Mouse (Mus musculus): ENCODE measurements around the gene Sall1.

Gene Sall1

DNA sequence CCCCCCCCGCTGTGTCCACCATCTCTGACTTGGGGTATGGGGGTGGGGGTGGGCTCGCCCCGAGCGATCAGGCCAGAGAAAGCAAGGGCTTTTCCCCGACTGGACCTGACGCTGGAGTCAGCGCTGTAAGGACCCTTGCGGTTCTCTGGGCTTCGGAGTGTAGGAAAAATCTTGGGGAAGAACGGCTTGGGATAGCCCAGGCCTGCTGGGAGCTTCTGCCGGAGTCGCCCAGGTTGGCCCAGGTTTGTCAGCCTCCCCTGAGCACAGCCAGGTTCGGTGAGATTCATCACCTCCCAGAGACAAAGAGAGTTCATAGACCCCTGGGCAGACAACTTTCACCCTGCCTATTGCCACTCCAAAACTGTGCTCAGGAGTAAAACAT, 17.8 kb downstream of the Sall1 start:
- H3K27me3 ChIP-seq (ENCODE audit: insufficient read depth, low read length) = no peaks in the 10 kb centered on the region
- TF ChIP-seq NANOG (IDR thresholded peaks at IDR 0.05; ENCODE audit: borderline replicate concordance, low read length) = peak; percentile 42; the same call in 1 of the 2 replicates
- TF ChIP-seq CTCF (conservative IDR thresholded peaks at IDR 0.05; ENCODE audit: low read length) = no peak
- peaks cover 53% of the 10 kb centered on the region for H3K36me3 ChIP-seq (ENCODE audit: insufficient read depth, low read length)
- H3K4me3 ChIP-seq (replicated peaks; ENCODE audit: low read length) = peak overlapping the region; percentile 75
- H3K9me3 ChIP-seq (ENCODE audit: low read length) = no peaks in the 10 kb centered on the region
- H3K4me1 ChIP-seq (replicated peaks; ENCODE audit: low read depth, low read length) = peaks cover 93% of the 10 kb centered on the region

DNA sequence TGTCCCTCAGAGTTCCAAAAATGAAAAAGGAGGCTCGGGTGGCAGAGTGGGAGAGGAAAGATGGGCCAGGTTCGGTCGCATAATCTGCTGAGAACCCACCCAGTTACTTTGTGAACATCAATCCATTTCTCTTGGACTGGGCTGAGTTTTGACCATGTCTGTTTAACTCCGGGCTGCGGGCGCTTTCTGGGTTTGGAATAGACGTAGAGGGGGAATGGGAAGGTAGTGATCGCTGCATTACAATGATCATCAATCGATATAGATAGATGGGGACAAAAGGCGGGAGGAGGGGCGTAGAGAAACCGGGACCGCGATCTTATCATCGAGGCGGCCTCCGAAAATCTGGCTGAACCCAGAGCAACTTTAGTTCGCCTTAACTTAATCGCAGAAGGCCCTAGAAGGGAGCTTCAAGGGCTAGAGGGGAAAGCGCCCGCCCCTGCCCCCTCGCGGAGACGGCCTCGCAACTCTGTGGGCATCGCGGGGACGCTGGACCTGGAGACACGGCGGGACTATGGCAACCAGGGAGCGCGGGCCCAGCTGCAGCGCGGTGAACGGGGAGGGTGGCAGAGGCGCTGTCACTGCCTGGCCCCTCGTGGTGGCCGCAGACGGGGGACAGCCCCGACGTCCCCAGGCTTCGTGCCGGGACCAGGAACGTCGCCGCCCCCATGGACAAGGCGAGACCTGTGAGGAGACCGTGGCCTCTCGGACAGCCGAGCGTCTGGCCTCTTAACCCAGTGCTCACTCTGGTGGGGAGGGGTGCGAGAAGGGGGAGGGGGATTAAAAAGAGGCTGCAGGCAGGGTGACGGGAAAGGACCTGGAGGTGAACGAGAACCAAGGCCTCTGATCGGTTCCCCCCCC, 18.5 kb downstream of the Sall1 start:
- H3K4me1 ChIP-seq (replicated peaks; ENCODE audit: low read depth, low read length) = peaks cover 93% of the 10 kb centered on the region
- H3K27me3 ChIP-seq (ENCODE audit: insufficient read depth, low read length) = no peaks in the 10 kb centered on the region
- H3K4me3 ChIP-seq (replicated peaks; ENCODE audit: low read length) = peak overlapping the region; percentile 75
- H3K36me3 ChIP-seq (ENCODE audit: insufficient read depth, low read length) = peaks cover 47% of the 10 kb centered on the region
- TF ChIP-seq POU5F1 (IDR thresholded peaks at IDR 0.05; ENCODE audit: borderline replicate concordance, low read length) (no peak; the same call in 1 of the 2 replicates), NANOG (IDR thresholded peaks at IDR 0.05; ENCODE audit: borderline replicate concordance, low read length) (peak; percentile 44; the same call in 1 of the 2 replicates)
- H3K9me3 ChIP-seq (ENCODE audit: low read length) = no peaks in the 10 kb centered on the region

DNA sequence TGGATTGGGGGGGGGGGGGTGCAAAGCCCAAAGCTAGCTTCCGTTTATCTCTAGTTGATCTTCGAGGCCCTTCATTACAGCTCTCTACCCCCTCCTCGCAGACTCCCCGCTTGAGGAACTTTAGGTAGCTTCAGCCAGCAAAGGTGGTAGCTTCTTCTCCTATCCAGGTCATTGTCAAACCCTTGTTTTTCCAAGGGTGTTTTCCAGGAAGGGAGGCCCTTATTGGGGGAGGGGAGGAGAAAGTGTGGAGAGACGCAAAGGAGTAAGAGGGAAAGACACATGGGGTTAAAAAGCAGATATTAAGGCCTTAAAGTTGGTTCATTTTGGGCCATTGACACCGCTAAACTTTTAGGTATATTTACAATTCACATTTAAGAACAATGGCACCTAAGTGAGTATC, 19.2 kb downstream of the Sall1 start:
- Histone ChIP-seq H3K4me3 (replicated peaks; ENCODE audit: low read length) (peak overlapping the region; percentile 75), H3K36me3 (ENCODE audit: insufficient read depth, low read length) (peaks cover 40% of the 10 kb centered on the region), H3K9me3 (ENCODE audit: low read length) (no peaks in the 10 kb centered on the region), H3K27me3 (ENCODE audit: insufficient read depth, low read length) (no peaks in the 10 kb centered on the region), H3K4me1 (replicated peaks; ENCODE audit: low read depth, low read length) (peaks cover 93% of the 10 kb centered on the region)
- TF ChIP-seq NANOG (IDR thresholded peaks at IDR 0.05; ENCODE audit: borderline replicate concordance, low read length) (no peak), CTCF (conservative IDR thresholded peaks at IDR 0.05; ENCODE audit: low read length) (no peak), POU5F1 (IDR thresholded peaks at IDR 0.05; ENCODE audit: borderline replicate concordance, low read length) (no peak)

DNA sequence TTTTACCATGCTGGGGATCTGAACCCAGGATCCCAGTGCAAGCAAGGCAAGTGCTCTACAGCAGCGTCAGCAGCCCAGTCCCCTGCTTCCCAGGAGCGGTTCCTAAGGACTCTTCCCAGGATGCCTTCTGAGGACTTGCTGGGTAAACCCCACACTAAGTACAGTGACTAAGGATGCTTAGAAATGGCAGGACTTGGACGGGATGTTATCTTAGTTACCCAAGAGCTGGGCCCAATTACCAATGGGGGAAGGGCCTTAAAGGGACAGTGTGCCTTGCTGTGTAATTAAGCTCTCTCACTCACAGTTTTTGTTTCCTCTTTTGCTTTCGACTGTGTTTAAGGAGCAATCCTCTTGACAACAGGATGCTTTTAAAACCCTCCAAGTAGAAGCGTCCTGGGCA, 22.8 kb downstream of the Sall1 start:
- no peak for TF ChIP-seq NANOG (IDR thresholded peaks at IDR 0.05; ENCODE audit: borderline replicate concordance, low read length)
- TF ChIP-seq POU5F1 (IDR thresholded peaks at IDR 0.05; ENCODE audit: borderline replicate concordance, low read length) = no peak
- no peak for TF ChIP-seq CTCF (conservative IDR thresholded peaks at IDR 0.05; ENCODE audit: low read length)
- Histone ChIP-seq H3K9me3 (ENCODE audit: low read length) (no peaks in the 10 kb centered on the region), H3K27me3 (ENCODE audit: insufficient read depth, low read length) (no peaks in the 10 kb centered on the region), H3K4me1 (replicated peaks; ENCODE audit: low read depth, low read length) (peaks cover 92% of the 10 kb centered on the region), H3K36me3 (ENCODE audit: insufficient read depth, low read length) (peaks cover 6% of the 10 kb centered on the region; the same call in 1 of the 2 replicates), H3K4me3 (replicated peaks; ENCODE audit: low read length) (no peak overlapping the region; the same call in 1 of the 2 replicates)

DNA sequence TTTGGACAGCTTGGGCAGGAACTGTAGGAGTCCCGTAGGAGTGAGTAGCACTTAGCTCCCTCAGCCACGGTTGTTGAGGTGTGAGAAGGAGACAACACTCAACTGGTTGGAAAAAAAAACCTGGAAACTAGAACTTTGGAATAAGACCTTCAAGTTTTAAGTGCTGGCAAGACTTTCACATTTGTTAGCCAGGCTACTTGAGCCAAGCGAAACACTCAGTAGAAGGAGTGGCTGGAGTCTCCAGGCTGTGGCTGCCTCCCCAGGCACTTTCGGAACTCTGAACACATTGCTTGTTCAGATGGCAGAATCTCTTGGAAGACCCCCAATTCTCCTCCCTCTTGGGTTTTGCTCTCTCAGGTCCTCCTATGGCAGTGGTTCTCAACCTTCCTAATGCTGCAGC, 26.1 kb downstream of the Sall1 start:
- Histone ChIP-seq H3K4me1 (replicated peaks; ENCODE audit: low read depth, low read length) (peaks cover 94% of the 10 kb centered on the region), H3K27me3 (ENCODE audit: insufficient read depth, low read length) (no peaks in the 10 kb centered on the region), H3K4me3 (replicated peaks; ENCODE audit: low read length) (no peak overlapping the region; the same call in 1 of the 2 replicates), H3K9me3 (ENCODE audit: low read length) (no peaks in the 10 kb centered on the region), H3K36me3 (ENCODE audit: insufficient read depth, low read length) (no peaks in the 10 kb centered on the region)
- TF ChIP-seq POU5F1 (IDR thresholded peaks at IDR 0.05; ENCODE audit: borderline replicate concordance, low read length) (no peak), NANOG (IDR thresholded peaks at IDR 0.05; ENCODE audit: borderline replicate concordance, low read length) (no peak)

DNA sequence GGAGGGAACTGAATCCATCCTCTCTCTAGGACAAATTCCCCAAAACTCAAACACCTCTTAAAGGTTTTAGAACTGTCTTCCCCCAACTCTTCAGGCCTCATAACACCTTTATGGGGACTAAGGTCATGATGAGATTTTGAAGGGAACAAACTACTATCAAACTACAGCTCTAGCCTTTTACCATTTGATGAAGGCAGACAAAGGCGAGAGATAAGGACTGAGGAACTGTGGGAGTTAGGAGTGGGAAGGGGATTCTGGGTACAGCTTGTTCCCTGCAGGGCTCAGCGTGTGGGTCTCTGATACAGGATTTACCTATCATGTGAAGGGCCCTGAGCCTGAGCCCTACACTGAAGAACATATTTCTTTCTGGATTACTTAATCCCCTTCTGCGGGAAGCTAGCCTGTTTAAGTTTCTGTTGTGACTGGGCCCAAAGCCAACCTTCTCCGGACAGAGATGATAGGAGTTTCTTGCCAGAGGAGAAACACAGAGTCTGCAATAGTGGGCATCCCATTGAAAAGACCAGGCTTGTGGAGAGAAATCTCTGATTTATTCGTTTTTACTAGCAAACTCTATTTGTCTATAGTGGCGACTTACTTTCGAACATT, 27.4 kb downstream of the Sall1 start:
- H3K36me3 ChIP-seq (ENCODE audit: insufficient read depth, low read length) = no peaks in the 10 kb centered on the region

DNA sequence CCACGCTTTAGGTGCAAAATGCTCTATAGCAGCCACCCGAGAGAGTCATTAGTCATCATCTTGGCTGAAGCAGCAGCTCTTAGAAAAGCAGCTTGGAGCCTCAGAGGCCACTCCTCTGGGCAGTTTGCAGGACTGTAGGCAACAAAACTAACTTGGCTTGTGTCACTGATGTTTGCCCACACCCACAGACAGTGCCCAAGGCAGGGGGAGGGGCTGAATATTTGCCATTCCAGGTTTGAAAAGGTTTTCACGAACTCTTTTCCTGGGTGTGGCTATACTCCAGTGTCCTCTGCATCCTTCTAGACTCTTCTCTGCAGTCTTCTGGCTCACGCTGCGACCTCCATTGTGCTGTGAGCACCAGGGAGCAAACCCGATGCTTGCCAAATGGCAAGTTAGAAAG, 28.4 kb downstream of the Sall1 start:
- Histone ChIP-seq H3K9me3 (ENCODE audit: low read length) (no peaks in the 10 kb centered on the region), H3K27me3 (ENCODE audit: insufficient read depth, low read length) (no peaks in the 10 kb centered on the region), H3K4me3 (replicated peaks; ENCODE audit: low read length) (peak overlapping the region; percentile 61), H3K36me3 (ENCODE audit: insufficient read depth, low read length) (peaks cover 6% of the 10 kb centered on the region; the same call in 1 of the 2 replicates), H3K4me1 (replicated peaks; ENCODE audit: low read depth, low read length) (peaks cover 89% of the 10 kb centered on the region)
- TF ChIP-seq CTCF (conservative IDR thresholded peaks at IDR 0.05; ENCODE audit: low read length) = no peak
- peak; percentile 79 for TF ChIP-seq NANOG (IDR thresholded peaks at IDR 0.05; ENCODE audit: borderline replicate concordance, low read length)

More for the DNA sequence above, 27.4 kb downstream of the Sall1 start:
- H3K27me3 ChIP-seq (ENCODE audit: insufficient read depth, low read length) = no peaks in the 10 kb centered on the region
- no peaks in the 10 kb centered on the region for H3K9me3 ChIP-seq (ENCODE audit: low read length)
- TF ChIP-seq POU5F1 (IDR thresholded peaks at IDR 0.05; ENCODE audit: borderline replicate concordance, low read length) (no peak), NANOG (IDR thresholded peaks at IDR 0.05; ENCODE audit: borderline replicate concordance, low read length) (no peak), CTCF (conservative IDR thresholded peaks at IDR 0.05; ENCODE audit: low read length) (no peak)
- peak overlapping the region; percentile 26; the same call in 1 of the 2 replicates for H3K4me3 ChIP-seq (replicated peaks; ENCODE audit: low read length)
- H3K4me1 ChIP-seq (replicated peaks; ENCODE audit: low read depth, low read length) = peaks cover 89% of the 10 kb centered on the region

DNA sequence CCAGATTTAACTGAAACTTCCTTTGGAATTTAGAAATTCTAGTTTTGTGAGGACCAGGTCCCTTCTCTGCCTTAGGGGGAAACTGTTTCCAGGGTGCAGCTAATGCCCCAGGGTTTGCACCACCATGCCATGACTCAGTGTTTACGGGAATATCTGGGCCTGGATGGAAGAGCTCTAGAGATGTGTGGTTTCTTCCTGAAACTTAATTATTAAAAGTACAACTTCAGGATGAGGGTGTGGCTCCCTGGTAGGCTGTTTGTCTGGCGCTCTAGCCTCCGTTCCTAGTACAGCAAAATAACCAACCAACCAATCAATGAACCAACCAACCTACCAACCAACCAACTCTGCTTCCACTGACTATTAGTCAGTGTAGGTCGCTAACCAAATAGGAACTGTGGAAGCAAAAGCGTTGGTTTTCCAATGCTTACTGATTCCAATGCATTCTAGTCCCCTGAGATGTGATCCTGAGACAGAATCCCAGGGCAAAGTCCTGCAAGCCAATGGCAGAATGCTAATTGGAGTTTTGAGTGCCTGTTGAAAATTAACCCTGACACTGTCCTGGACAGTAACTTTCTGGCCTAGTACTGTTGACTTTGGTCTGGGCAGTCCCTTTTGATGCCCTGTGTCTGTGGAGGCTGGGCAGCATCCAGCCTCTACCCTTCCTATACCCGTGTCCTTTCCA, 31.0 kb downstream of the Sall1 start:
- Histone ChIP-seq H3K9me3 (ENCODE audit: low read length) (no peaks in the 10 kb centered on the region), H3K27me3 (ENCODE audit: insufficient read depth, low read length) (no peaks in the 10 kb centered on the region), H3K4me3 (replicated peaks; ENCODE audit: low read length) (peak overlapping the region; percentile 72), H3K4me1 (replicated peaks; ENCODE audit: low read depth, low read length) (peaks cover 87% of the 10 kb centered on the region), H3K36me3 (ENCODE audit: insufficient read depth, low read length) (peaks cover 10% of the 10 kb centered on the region; the same call in 1 of the 2 replicates)
- TF ChIP-seq POU5F1 (IDR thresholded peaks at IDR 0.05; ENCODE audit: borderline replicate concordance, low read length) = no peak
- no peak for TF ChIP-seq CTCF (conservative IDR thresholded peaks at IDR 0.05; ENCODE audit: low read length)
- TF ChIP-seq NANOG (IDR thresholded peaks at IDR 0.05; ENCODE audit: borderline replicate concordance, low read length) = no peak
